Mouse (Mus musculus): ENCODE data around the gene Stoml1.

- TF ChIP-seq CTCF (IDR thresholded peaks at IDR 0.05; ENCODE audit: control insufficient read depth, insufficient read depth, insufficient read length) (peak; percentile 25), MYOG (IDR thresholded peaks at IDR 0.05; ENCODE audit: control insufficient read depth, extremely low read depth, insufficient read length) (no peak)
These were observed 28.6 kb downstream of the Stoml1 start for GRCm38 (mm10) chr9:58281597-58281996.

Measured in C2C12 (cell line).